Mouse (Mus musculus) testis, adult 2 months (tissue): ENCODE measurements around the gene Ak2. TPM values are rescaled to one million over a fixed set of nuclear protein-coding genes. Genes with fewer than 3 reads are reported as not detected.

ENCODE experiments used
- H3K27ac ChIP-seq: fragments of 200-500 bp; 2 replicates; pipeline ENCODE4 v1.5.1; 2012; ENCODE audit warnings: low read depth, low read length; ENCODE audit not compliant: control insufficient read depth, insufficient read depth
- H3K27me3 ChIP-seq: fragments of 200-500 bp; 2 replicates; pipeline ENCODE4 v1.6.1; 2012; ENCODE audit warnings: mild to moderate bottlenecking, low read length, moderate library complexity; ENCODE audit not compliant: control insufficient read depth, insufficient read depth
- H3K36me3 ChIP-seq: fragments of 200-500 bp; 2 replicates; pipeline ENCODE4 v1.6.1; 2012; ENCODE audit warnings: mild to moderate bottlenecking, low read length; ENCODE audit not compliant: control insufficient read depth, insufficient read depth
- H3K4me1 ChIP-seq: fragments of 200-500 bp; 2 replicates; pipeline ENCODE4 v1.6.1; 2012; ENCODE audit warnings: low read length; ENCODE audit not compliant: control insufficient read depth, insufficient read depth
- H3K4me3 ChIP-seq: fragments of 200-500 bp; 2 replicates; pipeline ENCODE4 v1.5.1; 2012; ENCODE audit warnings: low read depth, mild to moderate bottlenecking, low read length, moderate library complexity, mixed read lengths; ENCODE audit not compliant: control insufficient read depth
- CTCF ChIP-seq: fragments of 200-500 bp; IDR thresholded peaks from 2 replicates; pipeline ENCODE4 v1.5.1; 2012; ENCODE audit warnings: low read depth, mild to moderate bottlenecking, inconsistent platforms, low read length, moderate library complexity; ENCODE audit not compliant: control insufficient read depth, insufficient read depth, insufficient replicate concordance
- POLR2A ChIP-seq: fragments of 200-500 bp; IDR thresholded peaks from 2 replicates; pipeline ENCODE4 v1.6.1; 2012; ENCODE audit warnings: low read depth, mild to moderate bottlenecking, inconsistent platforms, low read length, moderate library complexity; ENCODE audit not compliant: control insufficient read depth
- polyA plus RNA-seq: library from polyadenylated mRNA; depleted of rRNA; stranded (reverse); fragments of >200 nt; gene quantifications from 2 replicates; pipeline ENCODE4 v1.2.3, GENCODE M21; 2012

The Ak2 gene
- polyA plus RNA-seq, 1 experiment = 98.0 TPM

DNA sequence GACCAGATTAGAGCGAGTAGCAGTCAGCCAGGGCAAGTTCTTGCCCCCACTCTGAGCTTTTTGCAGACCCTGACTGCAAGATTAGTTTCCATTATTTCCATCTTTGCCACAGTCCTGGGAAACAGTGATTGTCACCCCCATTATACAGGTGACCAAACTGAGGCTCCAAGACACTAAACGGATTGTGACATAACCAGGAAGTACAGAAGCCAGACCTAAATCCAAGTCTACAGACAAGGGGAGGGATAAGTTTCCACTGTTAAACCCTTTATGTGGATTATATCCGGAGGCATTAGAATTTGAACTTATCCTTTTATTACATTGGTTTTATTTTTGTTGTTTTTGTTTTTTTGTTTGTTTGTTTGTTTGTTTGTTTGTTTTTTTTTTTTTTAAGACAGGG lies 42.5 kb downstream of the Ak2 start:
- H3K27ac ChIP-seq = no peak overlapping the region
- no peak overlapping the region for H3K4me3 ChIP-seq
- TF ChIP-seq POLR2A (no peak), CTCF (no peak)
- no peaks in the 10 kb centered on the region for H3K27me3 ChIP-seq
- H3K4me1 ChIP-seq = peaks cover 15% of the 10 kb centered on the region
- no peaks in the 10 kb centered on the region for H3K36me3 ChIP-seq

- Histone ChIP-seq H3K27ac (no peak overlapping the region), H3K4me3 (no peak overlapping the region), H3K36me3 (no peaks in the 10 kb centered on the region), H3K4me1 (peaks cover 15% of the 10 kb centered on the region), H3K27me3 (no peaks in the 10 kb centered on the region)
- TF ChIP-seq POLR2A (no peak), CTCF (no peak)
Observed at GRCm38 (mm10) chr4:129034706-129035660, 43.2 kb downstream of the Ak2 start.

GRCm38 (mm10) chr4:129035851-129036445 lies 44.2 kb downstream of the Ak2 start:
- no peaks in the 10 kb centered on the region for H3K36me3 ChIP-seq

GRCm38 (mm10) chr4:129047721-129048421 lies 56.1 kb downstream of the Ak2 start:
- Histone ChIP-seq H3K4me1 (peaks cover 10% of the 10 kb centered on the region), H3K27me3 (no peaks in the 10 kb centered on the region), H3K36me3 (no peaks in the 10 kb centered on the region), H3K4me3 (peak overlapping the region; percentile 93), H3K27ac (no peak overlapping the region)
- TF ChIP-seq POLR2A (no peak), CTCF (no peak)

More at GRCm38 (mm10) chr4:129035851-129036445, 44.2 kb downstream of the Ak2 start:
- TF ChIP-seq POLR2A (no peak), CTCF (no peak)
- Histone ChIP-seq H3K4me3 (no peak overlapping the region), H3K27me3 (no peaks in the 10 kb centered on the region), H3K4me1 (peaks cover 15% of the 10 kb centered on the region), H3K27ac (no peak overlapping the region)

GRCm38 (mm10) chr4:129048501-129049305 lies 56.9 kb downstream of the Ak2 start:
- Histone ChIP-seq H3K27me3 (no peaks in the 10 kb centered on the region), H3K36me3 (no peaks in the 10 kb centered on the region; the same call in 1 of the 2 replicates), H3K27ac (peak overlapping the region; percentile 94), H3K4me1 (peaks cover 10% of the 10 kb centered on the region), H3K4me3 (peak overlapping the region; percentile 93)
- TF ChIP-seq CTCF (no peak), POLR2A (no peak; the same call in 1 of the 2 replicates)

DNA sequence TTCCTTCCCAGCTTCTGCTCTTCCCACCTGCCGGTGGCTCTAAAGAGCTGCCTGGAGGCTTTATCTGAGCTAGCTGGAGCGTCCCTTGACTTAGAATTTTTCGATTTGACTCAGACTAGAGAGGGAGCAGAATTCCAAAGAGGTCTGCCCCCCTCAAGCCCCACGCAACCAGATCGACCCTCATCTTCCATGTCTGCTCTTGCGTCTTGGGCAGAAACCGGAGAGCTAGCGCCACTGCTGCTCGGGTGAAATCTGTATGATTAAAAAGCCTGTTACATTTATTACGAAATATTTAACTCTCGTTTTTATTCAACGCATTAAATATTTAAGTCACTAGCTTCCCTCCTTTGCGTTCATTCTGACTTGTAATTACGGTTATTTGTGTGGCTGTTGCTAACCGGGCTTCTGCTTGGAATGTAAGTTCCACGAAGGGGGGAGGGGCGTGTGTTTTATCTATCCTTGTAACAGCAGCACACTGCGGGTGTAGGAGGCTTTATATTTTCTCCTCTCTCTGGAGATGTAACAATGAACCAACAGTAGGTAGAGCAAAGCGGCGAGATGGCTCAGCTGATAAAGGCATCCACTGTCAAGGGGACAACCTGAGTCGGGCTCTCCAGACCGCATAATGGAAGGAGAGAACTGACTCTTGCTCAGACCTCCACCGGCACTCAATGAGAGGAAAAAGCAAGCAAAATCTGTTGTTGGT lies 57.7 kb downstream of the Ak2 start:
- no peaks in the 10 kb centered on the region for H3K27me3 ChIP-seq
- H3K27ac ChIP-seq = peak overlapping the region; percentile 94
- peak overlapping the region; percentile 93 for H3K4me3 ChIP-seq
- no peak for TF ChIP-seq CTCF
- H3K4me1 ChIP-seq = peaks cover 10% of the 10 kb centered on the region
- no peaks in the 10 kb centered on the region; the same call in 1 of the 2 replicates for H3K36me3 ChIP-seq
